ENCODE assay signal across 17 mouse cellular contexts in the genomic region with DNA sequence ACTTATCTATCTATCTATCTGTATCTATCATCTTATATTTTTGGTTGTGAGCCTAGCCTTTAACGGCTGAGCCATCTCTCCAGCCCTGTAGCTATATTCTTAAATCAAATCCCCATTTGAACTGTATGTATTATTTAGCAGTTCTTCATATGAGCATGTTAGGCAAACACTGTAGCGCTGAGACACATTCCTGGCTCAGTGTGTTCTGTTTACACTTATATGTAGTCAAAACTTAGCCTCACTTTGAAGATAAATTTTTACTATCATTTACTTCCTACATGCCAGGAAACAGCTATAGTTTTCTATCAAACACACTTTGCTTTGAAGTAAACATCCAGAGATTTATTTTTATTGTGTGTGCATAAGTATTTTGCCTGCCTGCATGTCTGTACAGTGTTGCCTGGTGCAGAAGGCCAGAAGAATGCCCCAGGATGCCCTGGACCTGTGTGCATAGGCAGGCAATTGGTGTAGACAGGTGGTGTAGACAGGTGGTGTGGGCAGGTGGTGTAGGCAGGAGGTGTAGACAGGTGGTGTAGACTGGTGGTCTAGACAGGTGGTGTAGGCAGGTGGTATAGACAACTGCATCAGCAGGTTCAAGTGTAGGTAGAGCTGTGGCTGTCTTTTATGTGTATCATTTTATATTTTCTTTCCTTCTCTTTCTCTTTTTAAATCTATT. TPM values are rescaled to one million over a fixed set of nuclear protein-coding genes. Genes with fewer than 3 reads are reported as not detected.
DNase-seq lines count a peak whose midpoint lies in the region; ATAC-seq and TF ChIP-seq lines count a peak whose summit lies in the region.
"Had no signal": no experiment of that assay in that cellular context is flagged by ENCODE, and none has a peak within 500 bp of the region (broad histone marks: within the 10 kb centered on the region; RNA-seq: fewer than 3 reads in every experiment).

No protein-coding gene starts in this region.

- WGBS in intestine, embryonic 15.5 days: 49% methylated on average over 2 of the region's 2 CpGs
- WGBS in intestine, postnatal 0 days: 55% methylated on average over 2 of the region's 2 CpGs

- in situ Hi-C loops in CH12.LX (cut with MboI; ENCODE audit: low pct_ligation_motif_present, low pct_unique_long_range_greater_than_20kb, low sequenced_read_pairs): no loop called here

- H3K4me2 ChIP-seq in intestine, embryonic 15.5 days (replicated peaks): no peak overlapping the region
- no peak overlapping the region for H3K4me2 ChIP-seq in intestine, postnatal 0 days (replicated peaks; ENCODE audit: low read depth)
- no peak overlapping the region for H3K4me2 ChIP-seq in CH12.LX (ENCODE audit: insufficient read depth, low read depth, poor library complexity, severe bottlenecking)
- H3K4me2 ChIP-seq: limb, embryonic 15.5 days; liver, embryonic 15.5 days; midbrain, embryonic 13.5 days had no signal

- no peaks in the 10 kb centered on the region for H3K9me3 ChIP-seq in intestine, embryonic 15.5 days
- no peaks in the 10 kb centered on the region for H3K9me3 ChIP-seq in intestine, postnatal 0 days (ENCODE audit: control insufficient read depth)
- H3K9me3 ChIP-seq in CH12.LX (replicated peaks; ENCODE audit: low read length): no peaks in the 10 kb centered on the region
- H3K9me3 ChIP-seq: forebrain, embryonic 10.5 days; limb, embryonic 15.5 days; liver, embryonic 15.5 days; midbrain, embryonic 13.5 days had no signal

- peak; percentile 40 for DNase-seq in cerebellum, adult 11 months
- no peak for DNase-seq in CH12.LX (ENCODE audit: extremely low read depth)
- peak; percentile 47 to 66 for DNase-seq in cerebellum, postnatal 10 days
- DNase-seq in kidney, adult 18-20 months: no peak
- DNase-seq in left cerebral cortex, adult 9 months (ENCODE audit: low spot score in 2 of 2): no peak
- DNase-seq: gastrocnemius, postnatal 10 days; kidney, adult 11 months; kidney, postnatal 10 days; thymus, adult 18-20 months had no signal

- no peak overlapping the region for H3K4me3 ChIP-seq in intestine, embryonic 15.5 days (replicated peaks)
- H3K4me3 ChIP-seq in intestine, postnatal 0 days (ENCODE audit: low read depth, low read length): no peak overlapping the region
- H3K4me3 ChIP-seq in CH12.LX (replicated peaks in 1 of 3; ENCODE audit: low read depth in 2 of 3, low read length in 2 of 3, poor library complexity in 1 of 3): no peak overlapping the region
- H3K4me3 ChIP-seq: forebrain, embryonic 10.5 days; limb, embryonic 15.5 days; liver, embryonic 15.5 days; midbrain, embryonic 13.5 days had no signal

- TF ChIP-seq CTCF in intestine, postnatal 0 days (IDR thresholded peaks at IDR 0.05; ENCODE audit: low read depth): no peak
- TF ChIP-seq CTCF in CH12.LX (conservative IDR thresholded peaks at IDR 0.05 in 1 of 2, IDR thresholded peaks at IDR 0.05 in 1 of 2; ENCODE audit: low read depth in 2 of 2, low read length in 2 of 2): no peak

- H3K79me2 ChIP-seq in CH12.LX (replicated peaks; ENCODE audit: control insufficient read depth, extremely low read depth, insufficient read depth, poor library complexity, severe bottlenecking): no peaks in the 10 kb centered on the region

- dilution Hi-C loops in CH12.LX (cut with MboI; ENCODE audit: extremely low pct_ligation_motif_present, extremely low pct_unique_long_range_greater_than_20kb, low sequenced_read_pairs): no loop called here

- no peak for TF ChIP-seq EP300 in CH12.LX (IDR thresholded peaks at IDR 0.05; ENCODE audit: low read length)

- no peaks in the 10 kb centered on the region for H3K36me3 ChIP-seq in intestine, embryonic 15.5 days
- no peaks in the 10 kb centered on the region for H3K36me3 ChIP-seq in intestine, postnatal 0 days (ENCODE audit: control insufficient read depth, insufficient read depth)
- H3K36me3 ChIP-seq in CH12.LX (replicated peaks in 1 of 2; ENCODE audit: control insufficient read depth in 1 of 2, insufficient read depth in 1 of 2, low read length in 1 of 2): no peaks in the 10 kb centered on the region
- H3K36me3 ChIP-seq: forebrain, embryonic 10.5 days; limb, embryonic 15.5 days; liver, embryonic 15.5 days; midbrain, embryonic 13.5 days had no signal

- H3K27ac ChIP-seq in intestine, embryonic 15.5 days: no peak overlapping the region
- no peak overlapping the region for H3K27ac ChIP-seq in intestine, postnatal 0 days (ENCODE audit: low read depth, low read length)
- H3K27ac ChIP-seq in CH12.LX (ENCODE audit: insufficient read depth, low read depth): no peak overlapping the region
- H3K27ac ChIP-seq: forebrain, embryonic 10.5 days; limb, embryonic 15.5 days; liver, embryonic 15.5 days; midbrain, embryonic 13.5 days had no signal

- no peak for TF ChIP-seq RAD21 in CH12.LX (IDR thresholded peaks at IDR 0.05; ENCODE audit: low read depth, low read length)

- no peaks in the 10 kb centered on the region for H3K27me3 ChIP-seq in intestine, embryonic 15.5 days (replicated peaks)
- H3K27me3 ChIP-seq in intestine, postnatal 0 days (replicated peaks; ENCODE audit: control insufficient read depth, insufficient read depth, low read length): no peaks in the 10 kb centered on the region
- no peaks in the 10 kb centered on the region for H3K27me3 ChIP-seq in CH12.LX (replicated peaks)
- H3K27me3 ChIP-seq: limb, embryonic 15.5 days; liver, embryonic 15.5 days; midbrain, embryonic 13.5 days had no signal

- ATAC-seq in cerebellum, adult (ENCODE audit: insufficient number of reproducible peaks, low FRiP score, low TSS enrichment): no peak
- 0 out of 2 replicates have a peak, but pooled peaks have one; percentile 21 for ATAC-seq in intestine, embryonic 15.5 days
- ATAC-seq in intestine, postnatal 0 days: no peak
- ATAC-seq: hindbrain, embryonic 16.5 days; midbrain, embryonic 13.5 days had no signal

- TF ChIP-seq POLR2A in CH12.LX (IDR thresholded peaks at IDR 0.05; ENCODE audit: low read depth, low read length): no peak

- H3K4me1 ChIP-seq in intestine, embryonic 15.5 days (replicated peaks): no peaks in the 10 kb centered on the region
- no peaks in the 10 kb centered on the region for H3K4me1 ChIP-seq in intestine, postnatal 0 days (replicated peaks; ENCODE audit: control insufficient read depth, insufficient read depth, low read length)
- peaks cover 0 to 3% of the 10 kb centered on the region in 2 experiments; a peak in 1 of 4 replicates for H3K4me1 ChIP-seq in CH12.LX (ENCODE audit: control insufficient read depth in 1 of 2, insufficient read depth in 2 of 2)
- H3K4me1 ChIP-seq: limb, embryonic 15.5 days; midbrain, embryonic 13.5 days had no signal

- no peak overlapping the region for H3K9ac ChIP-seq in intestine, embryonic 15.5 days
- H3K9ac ChIP-seq in intestine, postnatal 0 days (ENCODE audit: low read depth, low read length): no peak overlapping the region; the same call in 1 of the 2 replicates
- no peak overlapping the region for H3K9ac ChIP-seq in CH12.LX (ENCODE audit: insufficient read depth, low read depth)
- H3K9ac ChIP-seq: limb, embryonic 15.5 days; liver, embryonic 15.5 days; midbrain, embryonic 13.5 days had no signal

TF ChIP-seq in CH12.LX, 34 proteins besides CTCF, POLR2A, EP300 and RAD21:
- TF ChIP-seq NELFE (IDR thresholded peaks at IDR 0.05; ENCODE audit: low read depth, low read length) (no peak), USF2 (conservative IDR thresholded peaks at IDR 0.05; ENCODE audit: low read depth, low read length) (no peak), JUN (IDR thresholded peaks at IDR 0.05; ENCODE audit: insufficient read depth, low read depth, low read length) (no peak), TCF12 (IDR thresholded peaks at IDR 0.05; ENCODE audit: low read depth, low read length) (peak; percentile 17; the same call in 1 of the 2 replicates)

RNA-seq across cellular contexts. Expression of a gene that starts 45.7 kb away (rescaled TPM):
- polyA plus RNA-seq in intestine, embryonic 15.5 days (2015; fragmentation: Nextera tagmentation; extraction: Ambion mirVana): 89.3 and 93.6 TPM in 2 replicates
- 93.6 and 98.0 TPM in 2 replicates for polyA plus RNA-seq in intestine, postnatal 0 days (2015; fragmentation: Nextera tagmentation; extraction: Ambion mirVana)
- total RNA-seq in CH12.LX (2012; rRNA removed) (11.6 and 13.9 TPM in 2 replicates), CH12.LX (2014; rRNA removed) (21.7 and 23.3 TPM in 2 replicates)
- polyA plus RNA-seq in CH12.LX (2012; ENCODE audit: insufficient read length, low read depth): 32.6 and 35.5 TPM in 2 replicates

Comparison
In these comparisons a context has a peak if more than half of its experiments do, and no peak if none do; other contexts are left out.
1. DNase-seq: peak in cerebellum, adult 11 months (single experiment) and cerebellum, postnatal 10 days (2 of 2); none in CH12.LX (single experiment), kidney, adult 18-20 months (single experiment) and left cerebral cortex, adult 9 months (0 of 2).